Mouse (Mus musculus): ENCODE results near the gene Ehbp1. TPM values are rescaled to one million over a fixed set of nuclear protein-coding genes. Genes with fewer than 3 reads are reported as not detected.

The Ehbp1 gene
- polyA plus RNA-seq, 1 experiment from 2014 or later, result 9.8 TPM

DNA sequence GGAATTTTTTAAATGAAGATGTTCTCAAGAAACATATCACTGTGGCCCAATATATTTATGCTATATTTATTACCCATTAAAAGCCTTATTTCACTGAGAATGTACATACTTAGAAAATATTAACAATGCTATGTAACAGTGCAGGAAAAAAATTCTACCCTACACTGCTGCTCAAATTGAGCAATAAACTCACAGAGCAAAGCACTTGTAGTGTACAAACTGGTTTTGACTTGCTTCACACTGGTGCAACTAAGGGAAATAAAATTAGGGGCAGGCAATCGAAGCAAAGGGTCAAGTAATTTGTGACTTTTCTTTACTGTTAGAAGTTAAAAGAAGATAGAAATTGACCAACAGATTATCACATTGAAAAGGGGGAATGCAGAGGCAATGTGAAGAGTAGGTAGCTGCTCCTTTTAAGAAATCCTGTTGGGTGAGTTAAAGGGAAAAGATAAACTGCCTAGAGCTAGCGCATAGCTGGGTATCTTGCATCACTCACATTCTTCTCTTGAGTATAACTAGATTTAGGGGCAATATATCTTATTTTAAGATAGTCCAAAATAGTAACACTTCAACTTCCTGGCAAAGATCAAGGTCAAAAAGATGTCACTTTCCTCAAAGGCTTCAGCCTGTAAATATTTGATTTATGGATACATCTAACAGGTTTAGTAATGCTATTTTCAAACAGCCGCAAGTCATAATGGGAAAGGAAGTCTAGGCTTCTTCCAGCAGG, 186.6 kb downstream of the Ehbp1 start:
- no peaks in the 10 kb centered on the region for H3K4me1 ChIP-seq (ENCODE audit: control insufficient read depth, insufficient read depth, low read length)
- H3K27ac ChIP-seq (ENCODE audit: low read depth, low read length), result no peak overlapping the region
- H3K27me3 ChIP-seq (ENCODE audit: control insufficient read depth, insufficient read depth, low read length), result no peaks in the 10 kb centered on the region
- no peaks in the 10 kb centered on the region for H3K9me3 ChIP-seq (ENCODE audit: control insufficient read depth, low read length)
- no peak overlapping the region for H3K4me2 ChIP-seq (replicated peaks; ENCODE audit: low read depth, low read length)
- no peak for ATAC-seq (ENCODE audit: low FRiP score, low TSS enrichment)
- WGBS, result 56% methylated on average over 3 of the region's 3 CpGs
- no peak overlapping the region for H3K9ac ChIP-seq (ENCODE audit: low read depth, low read length)
- H3K4me3 ChIP-seq (ENCODE audit: low read length), result no peak overlapping the region
- H3K36me3 ChIP-seq (ENCODE audit: control insufficient read depth, insufficient read depth, low read length), result no peaks in the 10 kb centered on the region

DNA sequence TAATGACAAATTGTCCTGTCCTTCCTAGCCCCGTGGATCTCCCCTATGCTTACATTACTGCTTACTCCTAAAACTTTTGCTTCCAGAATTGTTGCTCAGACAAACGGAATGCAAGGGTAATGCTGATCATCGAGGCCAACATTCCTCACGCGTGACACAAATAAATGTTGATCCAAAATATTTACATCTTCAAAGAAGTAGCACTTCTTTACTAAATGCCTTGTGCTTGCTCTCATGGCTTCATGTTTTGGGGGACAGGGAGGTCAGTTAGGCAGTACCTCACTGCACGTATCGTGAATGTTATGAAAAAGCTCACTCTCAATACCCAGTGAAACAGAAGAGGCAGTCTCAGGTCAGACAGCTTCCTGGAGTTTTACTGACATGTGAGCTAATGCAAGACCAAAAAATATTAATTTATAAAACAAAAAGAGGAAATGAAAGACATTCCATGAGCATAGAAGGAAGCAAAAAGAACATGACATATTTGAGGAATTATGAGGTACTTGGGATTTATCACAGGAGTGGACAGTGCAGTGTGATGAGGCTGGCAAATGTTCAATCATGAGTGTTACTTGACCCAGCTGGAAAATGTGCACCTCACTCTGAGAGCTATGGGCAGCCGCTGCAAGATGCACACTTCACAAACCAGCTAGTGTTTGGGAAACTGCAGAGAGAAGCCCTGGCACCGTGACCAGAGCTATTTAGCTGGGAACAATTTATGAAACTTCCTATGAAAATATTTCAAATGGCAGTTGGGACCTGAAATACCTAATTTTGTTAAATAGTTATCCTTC, 187.4 kb downstream of the Ehbp1 start:
- Histone ChIP-seq H3K4me1 (ENCODE audit: control insufficient read depth, insufficient read depth, low read length) (no peaks in the 10 kb centered on the region), H3K36me3 (ENCODE audit: control insufficient read depth, insufficient read depth, low read length) (no peaks in the 10 kb centered on the region), H3K27me3 (ENCODE audit: control insufficient read depth, insufficient read depth, low read length) (no peaks in the 10 kb centered on the region), H3K4me2 (replicated peaks; ENCODE audit: low read depth, low read length) (no peak overlapping the region), H3K27ac (ENCODE audit: low read depth, low read length) (no peak overlapping the region), H3K9ac (ENCODE audit: low read depth, low read length) (no peak overlapping the region), H3K4me3 (ENCODE audit: low read length) (no peak overlapping the region), H3K9me3 (ENCODE audit: control insufficient read depth, low read length) (no peaks in the 10 kb centered on the region)
- ATAC-seq (ENCODE audit: low FRiP score, low TSS enrichment), result no peak
- WGBS, result 76% methylated on average over 9 of the region's 9 CpGs

DNA sequence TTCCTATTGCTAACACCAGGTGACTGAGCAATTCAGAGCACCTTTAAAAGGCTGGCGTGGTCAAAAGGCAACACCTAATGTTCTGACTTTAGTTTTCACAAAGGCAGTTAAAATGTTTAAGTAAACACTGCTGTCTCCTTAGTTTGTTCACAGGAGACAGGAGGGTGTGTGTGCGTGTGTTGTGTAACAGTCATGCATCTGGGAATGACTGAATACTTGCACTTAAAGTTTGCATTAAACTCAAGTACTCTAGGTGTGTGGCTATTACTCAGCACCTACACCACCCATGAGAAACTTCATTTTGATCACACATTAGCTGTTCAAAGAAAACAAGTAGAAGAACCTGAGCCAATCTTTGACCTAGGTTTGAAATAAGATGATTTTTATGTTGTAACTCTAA, 201.4 kb downstream of the Ehbp1 start:
- WGBS, result 82% methylated on average over 2 of the region's 2 CpGs

DNA sequence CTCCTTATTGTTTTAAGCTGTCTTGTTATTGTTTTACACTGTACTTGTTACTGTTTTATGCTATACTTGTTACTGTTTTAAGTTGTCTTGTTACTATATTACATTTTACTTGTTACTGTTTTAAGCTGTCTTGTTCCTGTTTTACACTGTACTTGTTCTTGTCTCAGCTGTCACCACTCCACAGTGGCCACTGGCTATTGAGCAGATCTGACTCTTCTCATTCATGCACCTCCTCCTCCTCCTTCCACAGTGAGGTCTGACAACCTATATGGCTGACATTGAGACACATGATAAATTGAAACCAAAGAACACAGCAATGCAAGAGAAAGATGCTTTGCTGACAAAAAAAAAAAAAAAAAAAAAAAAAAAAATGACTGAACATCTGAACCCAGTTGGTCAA, 203.6 kb downstream of the Ehbp1 start:
- no peak for ATAC-seq (ENCODE audit: low FRiP score, low TSS enrichment)
- Histone ChIP-seq H3K36me3 (ENCODE audit: control insufficient read depth, insufficient read depth, low read length) (no peaks in the 10 kb centered on the region), H3K4me1 (ENCODE audit: control insufficient read depth, insufficient read depth, low read length) (no peaks in the 10 kb centered on the region), H3K9ac (ENCODE audit: low read depth, low read length) (no peak overlapping the region), H3K4me3 (ENCODE audit: low read length) (no peak overlapping the region), H3K4me2 (replicated peaks; ENCODE audit: low read depth, low read length) (no peak overlapping the region), H3K27ac (ENCODE audit: low read depth, low read length) (no peak overlapping the region), H3K27me3 (ENCODE audit: control insufficient read depth, insufficient read depth, low read length) (no peaks in the 10 kb centered on the region), H3K9me3 (ENCODE audit: control insufficient read depth, low read length) (no peaks in the 10 kb centered on the region)

More for the DNA sequence above, 201.4 kb downstream of the Ehbp1 start:
- ATAC-seq (ENCODE audit: low FRiP score, low TSS enrichment), result no peak
- H3K4me3 ChIP-seq (ENCODE audit: low read length), result no peak overlapping the region
- no peaks in the 10 kb centered on the region for H3K36me3 ChIP-seq (ENCODE audit: control insufficient read depth, insufficient read depth, low read length)
- H3K4me2 ChIP-seq (replicated peaks; ENCODE audit: low read depth, low read length), result no peak overlapping the region
- no peaks in the 10 kb centered on the region for H3K4me1 ChIP-seq (ENCODE audit: control insufficient read depth, insufficient read depth, low read length)
- H3K9me3 ChIP-seq (ENCODE audit: control insufficient read depth, low read length), result no peaks in the 10 kb centered on the region
- no peaks in the 10 kb centered on the region for H3K27me3 ChIP-seq (ENCODE audit: control insufficient read depth, insufficient read depth, low read length)
- H3K9ac ChIP-seq (ENCODE audit: low read depth, low read length), result no peak overlapping the region
- H3K27ac ChIP-seq (ENCODE audit: low read depth, low read length), result no peak overlapping the region

DNA sequence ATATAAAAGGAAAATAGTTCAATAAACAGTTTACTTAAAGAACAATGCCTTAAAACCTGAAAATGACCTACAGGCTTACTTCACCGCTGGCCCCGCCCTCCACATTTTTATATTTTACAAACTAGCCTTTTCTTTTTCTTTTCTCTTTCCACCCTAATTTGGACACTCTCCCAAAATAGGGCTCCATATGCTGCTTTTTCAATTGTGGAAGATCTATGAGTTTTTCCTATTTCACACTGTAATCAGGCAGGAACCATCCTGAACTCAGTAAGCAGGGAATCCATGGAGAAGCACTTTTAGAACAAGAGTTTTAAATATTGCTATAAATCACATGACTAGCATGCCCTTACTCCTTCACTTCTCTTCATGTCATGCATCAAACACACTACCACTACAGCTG, 216.9 kb downstream of the Ehbp1 start:
- no peaks in the 10 kb centered on the region for H3K27me3 ChIP-seq (ENCODE audit: control insufficient read depth, insufficient read depth, low read length)
- no peaks in the 10 kb centered on the region for H3K36me3 ChIP-seq (ENCODE audit: control insufficient read depth, insufficient read depth, low read length)
- H3K4me2 ChIP-seq (replicated peaks; ENCODE audit: low read depth, low read length), result no peak overlapping the region
- no peaks in the 10 kb centered on the region for H3K4me1 ChIP-seq (ENCODE audit: control insufficient read depth, insufficient read depth, low read length)
- H3K9ac ChIP-seq (ENCODE audit: low read depth, low read length), result no peak overlapping the region
- 96% methylated on average over 2 of the region's 2 CpGs for WGBS
- no peaks in the 10 kb centered on the region for H3K9me3 ChIP-seq (ENCODE audit: control insufficient read depth, low read length)
- ATAC-seq (ENCODE audit: low FRiP score, low TSS enrichment), result no peak
- no peak overlapping the region for H3K27ac ChIP-seq (ENCODE audit: low read depth, low read length)
- no peak overlapping the region for H3K4me3 ChIP-seq (ENCODE audit: low read length)

DNA sequence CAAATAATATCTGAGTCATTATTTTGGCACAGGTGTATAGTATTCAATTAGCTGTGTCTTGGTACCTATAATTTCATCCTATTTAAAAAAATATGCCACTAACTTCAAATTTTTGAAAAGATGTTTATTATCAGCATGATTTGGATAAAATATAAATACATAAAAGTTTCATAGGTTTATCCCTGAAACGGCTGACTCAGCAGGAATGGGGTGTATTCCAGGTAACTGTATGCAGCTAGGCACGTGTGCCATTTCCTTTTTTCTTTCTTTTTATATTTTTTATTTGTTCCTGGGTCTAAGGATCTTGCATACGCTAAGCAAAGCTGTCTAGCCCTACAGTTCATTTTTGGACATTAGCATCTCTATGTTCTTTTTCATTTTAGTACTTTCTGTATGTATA, 223.2 kb downstream of the Ehbp1 start:
- Histone ChIP-seq H3K36me3 (ENCODE audit: control insufficient read depth, insufficient read depth, low read length) (no peaks in the 10 kb centered on the region), H3K4me2 (replicated peaks; ENCODE audit: low read depth, low read length) (no peak overlapping the region), H3K9me3 (ENCODE audit: control insufficient read depth, low read length) (no peaks in the 10 kb centered on the region), H3K4me1 (ENCODE audit: control insufficient read depth, insufficient read depth, low read length) (no peaks in the 10 kb centered on the region), H3K4me3 (ENCODE audit: low read length) (no peak overlapping the region), H3K27me3 (ENCODE audit: control insufficient read depth, insufficient read depth, low read length) (no peaks in the 10 kb centered on the region), H3K27ac (ENCODE audit: low read depth, low read length) (no peak overlapping the region), H3K9ac (ENCODE audit: low read depth, low read length) (no peak overlapping the region)
- 92% methylated on average over 3 of the region's 3 CpGs for WGBS
- no peak for ATAC-seq (ENCODE audit: low FRiP score, low TSS enrichment)

DNA sequence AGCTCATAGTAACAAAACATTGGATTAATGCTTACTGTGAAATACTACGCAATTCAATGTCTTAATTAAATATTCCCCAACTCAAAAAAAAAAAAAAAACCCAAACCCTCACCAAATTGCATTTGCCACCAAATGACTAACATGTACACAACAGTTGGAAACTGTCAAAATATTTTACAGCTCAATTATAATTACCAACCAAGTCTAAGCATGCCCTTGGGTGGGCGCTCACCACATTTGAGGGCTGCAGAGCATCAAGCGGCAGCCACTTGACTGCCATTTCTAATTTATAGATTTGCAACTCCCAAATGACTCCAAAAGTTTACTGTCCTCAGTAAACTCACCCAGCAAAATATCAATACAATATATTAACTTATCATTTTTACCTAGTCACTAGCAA, 229.9 kb downstream of the Ehbp1 start:
- Histone ChIP-seq H3K9ac (ENCODE audit: low read depth, low read length) (no peak overlapping the region), H3K36me3 (ENCODE audit: control insufficient read depth, insufficient read depth, low read length) (no peaks in the 10 kb centered on the region), H3K4me1 (ENCODE audit: control insufficient read depth, insufficient read depth, low read length) (no peaks in the 10 kb centered on the region), H3K27ac (ENCODE audit: low read depth, low read length) (no peak overlapping the region), H3K4me3 (ENCODE audit: low read length) (no peak overlapping the region), H3K9me3 (ENCODE audit: control insufficient read depth, low read length) (no peaks in the 10 kb centered on the region), H3K27me3 (ENCODE audit: control insufficient read depth, insufficient read depth, low read length) (no peaks in the 10 kb centered on the region), H3K4me2 (replicated peaks; ENCODE audit: low read depth, low read length) (no peak overlapping the region)
- no peak for ATAC-seq (ENCODE audit: low FRiP score, low TSS enrichment)
- 92% methylated on average over 3 of the region's 3 CpGs for WGBS

DNA sequence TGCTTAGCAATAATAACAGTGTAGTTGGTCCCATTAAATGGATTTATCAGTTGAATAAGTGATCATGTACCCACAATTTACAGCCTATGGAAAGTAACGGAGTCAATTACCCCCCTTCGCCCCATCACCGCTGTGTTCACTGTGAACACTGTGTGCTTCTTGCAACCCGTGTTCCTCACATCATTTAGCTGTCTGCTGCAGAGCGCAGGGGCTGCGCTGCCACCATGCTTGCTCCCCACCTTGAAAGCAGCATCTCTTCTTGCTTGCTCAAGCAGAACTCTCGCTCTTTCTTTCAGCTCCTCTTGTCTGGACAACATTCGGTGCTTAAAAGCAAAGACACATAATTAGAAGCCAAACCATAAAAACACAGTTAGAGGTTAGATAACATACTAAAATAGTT, 252.7 kb downstream of the Ehbp1 start:
- Histone ChIP-seq H3K27me3 (ENCODE audit: control insufficient read depth, insufficient read depth, low read length) (no peaks in the 10 kb centered on the region), H3K4me3 (ENCODE audit: low read length) (no peak overlapping the region), H3K9ac (ENCODE audit: low read depth, low read length) (no peak overlapping the region), H3K27ac (ENCODE audit: low read depth, low read length) (no peak overlapping the region), H3K36me3 (ENCODE audit: control insufficient read depth, insufficient read depth, low read length) (0 out of 2 replicates have a peak, but pooled peaks cover 3% of the 10 kb centered on the region), H3K9me3 (ENCODE audit: control insufficient read depth, low read length) (no peaks in the 10 kb centered on the region), H3K4me2 (replicated peaks; ENCODE audit: low read depth, low read length) (no peak overlapping the region), H3K4me1 (ENCODE audit: control insufficient read depth, insufficient read depth, low read length) (no peaks in the 10 kb centered on the region)
- 90% methylated on average over 8 of the region's 8 CpGs for WGBS
- ATAC-seq (ENCODE audit: low FRiP score, low TSS enrichment), result no peak

DNA sequence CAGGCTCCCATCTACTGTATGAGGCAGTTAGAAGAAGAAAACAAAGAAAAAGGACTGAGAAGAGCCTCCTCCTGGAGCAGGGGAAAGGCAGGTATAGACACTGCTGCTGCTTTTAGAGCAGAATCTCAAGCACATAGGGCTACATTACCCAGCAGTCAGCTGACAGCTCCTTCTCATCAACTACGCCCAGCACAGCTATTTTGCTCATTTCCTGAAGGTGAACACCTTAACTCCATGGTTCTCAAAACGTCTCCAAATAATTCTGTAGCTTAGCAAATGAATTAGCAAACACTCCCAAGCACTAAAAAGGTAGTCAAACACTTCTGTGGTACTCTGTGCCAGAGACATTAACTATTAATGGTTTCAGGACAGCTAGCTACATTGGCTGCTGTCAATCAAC, 278.7 kb downstream of the Ehbp1 start:
- no peak overlapping the region for H3K4me3 ChIP-seq (ENCODE audit: low read length)
- WGBS, result 70% methylated on average over 2 of the region's 2 CpGs
- no peaks in the 10 kb centered on the region for H3K4me1 ChIP-seq (ENCODE audit: control insufficient read depth, insufficient read depth, low read length)
- no peak overlapping the region for H3K27ac ChIP-seq (ENCODE audit: low read depth, low read length)
- H3K27me3 ChIP-seq (ENCODE audit: control insufficient read depth, insufficient read depth, low read length), result no peaks in the 10 kb centered on the region
- H3K9ac ChIP-seq (ENCODE audit: low read depth, low read length), result no peak overlapping the region
- no peaks in the 10 kb centered on the region; the same call in 1 of the 2 replicates for H3K36me3 ChIP-seq (ENCODE audit: control insufficient read depth, insufficient read depth, low read length)
- H3K9me3 ChIP-seq (ENCODE audit: control insufficient read depth, low read length), result no peaks in the 10 kb centered on the region
- no peak for ATAC-seq (ENCODE audit: low FRiP score, low TSS enrichment)
- H3K4me2 ChIP-seq (replicated peaks; ENCODE audit: low read depth, low read length), result no peak overlapping the region
